Mouse (Mus musculus) hindbrain, postnatal 0 days (tissue): ENCODE results near the gene Rnf130. TPM values are rescaled to one million over a fixed set of nuclear protein-coding genes. Genes with fewer than 3 reads are reported as not detected.
"Not testable (repeated sequence)": the region's sequence is repeated elsewhere in the genome, so short reads cannot be mapped to it uniquely, and the experiment has no call there.

Experiments used
- ATAC-seq: fragments of 200-750 bp; cut with Nextera tagmentation; 2 replicates; pipeline ENCODE4 v1.8.0; 2017; ENCODE audit warnings: mild to moderate bottlenecking, moderate TSS enrichment, moderate library complexity
- DNase-seq: peaks from one replicate; pipeline ENCODE4 v3.0.0-alpha.2; 2015; ENCODE audit warnings: low spot score
- H3K27ac ChIP-seq: fragments of 300-500 bp; sonication (generic); 2 replicates; pipeline ENCODE4 v1.5.1; 2014; ENCODE audit warnings: mild to moderate bottlenecking
- H3K27me3 ChIP-seq: fragments of 300-500 bp; sonication (generic); 2 replicates; pipeline ENCODE4 v1.6.1; 2014; ENCODE audit warnings: low read length, mixed read lengths; ENCODE audit not compliant: insufficient read depth
- H3K36me3 ChIP-seq: fragments of 300-500 bp; sonication (generic); 2 replicates; pipeline ENCODE4 v1.6.1; 2014; ENCODE audit warnings: low read length, mixed read lengths; ENCODE audit not compliant: insufficient read depth
- H3K4me1 ChIP-seq: fragments of 300-500 bp; sonication (generic); 2 replicates; pipeline ENCODE4 v1.6.1; 2014; ENCODE audit warnings: antibody characterized with exemption, low read length, mixed read lengths; ENCODE audit not compliant: insufficient read depth
- H3K4me2 ChIP-seq: fragments of 300-500 bp; sonication (generic); 2 replicates; pipeline ENCODE4 v1.6.1; 2014; ENCODE audit warnings: low read depth, mild to moderate bottlenecking, low read length, moderate library complexity, mixed read lengths
- H3K4me3 ChIP-seq: fragments of 300-500 bp; sonication (generic); 2 replicates; pipeline ENCODE4 v1.5.1; 2014; ENCODE audit warnings: low read length
- H3K9ac ChIP-seq: fragments of 300-500 bp; sonication (generic); replicated peaks from 2 replicates; pipeline ENCODE4 v1.6.1; 2014; ENCODE audit warnings: mild to moderate bottlenecking, low read length, moderate library complexity, mixed read lengths
- H3K9me3 ChIP-seq: fragments of 300-500 bp; sonication (generic); 2 replicates; pipeline ENCODE4 v1.6.1; 2016; ENCODE audit warnings: low read length, mixed read lengths
- CTCF ChIP-seq: IDR thresholded peaks from 2 replicates; pipeline ENCODE4 v1.5.1; 2016; ENCODE audit warnings: antibody characterized with exemption, control low read depth, low read depth
- WGBS: fragments of 180-500 bp; shearing (Covaris S2); extraction: QIAGEN DNeasy Blood & Tissue Kit; methylation state at CpG from one replicate; pipeline ENCODE4 v1.1.7; 2014; 5-methylcytosine and 5-hydroxymethylcytosine counted together
- polyA plus RNA-seq: library from polyadenylated mRNA; unstranded; fragments of >200 nt; fragmentation: Nextera tagmentation; extraction: Ambion mirVana; gene quantifications from 2 replicates; pipeline ENCODE4 v1.2.1, GENCODE M21; 2015
- total RNA-seq: library from RNA; depleted of rRNA; stranded (reverse); fragments of >200 nt; gene quantifications from 2 replicates; pipeline ENCODE4 v1.2.3, GENCODE M21; 2014

The Rnf130 gene
- total and polyA plus RNA-seq, 2 experiments from 2014 or later = 60.6 to 73.2 TPM

DNA sequence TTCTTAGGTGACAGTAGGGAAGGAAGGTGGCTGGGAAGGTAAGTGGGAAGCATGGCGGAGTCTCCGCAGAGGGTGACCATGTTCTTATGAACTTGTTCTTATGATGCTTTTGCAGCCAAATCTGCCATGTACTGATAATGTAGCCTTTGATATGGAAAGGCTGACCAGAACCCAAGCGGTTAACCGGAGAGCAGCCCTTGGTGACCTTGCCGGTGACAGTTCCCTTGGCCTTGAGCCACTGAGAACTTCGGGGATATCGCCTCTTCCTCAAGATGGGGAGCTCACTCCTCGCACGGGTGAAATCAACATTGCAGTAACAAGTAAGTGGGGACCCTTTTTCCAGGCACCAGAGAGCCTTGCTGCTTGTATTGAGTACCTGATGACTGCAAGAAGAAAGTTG, 70.5 kb downstream of the Rnf130 start:
- ATAC-seq = no peak
- H3K36me3 ChIP-seq = peaks cover 15% of the 10 kb centered on the region; the same call in 1 of the 2 replicates
- WGBS = 88% methylated on average over 9 of the region's 9 CpGs

DNA sequence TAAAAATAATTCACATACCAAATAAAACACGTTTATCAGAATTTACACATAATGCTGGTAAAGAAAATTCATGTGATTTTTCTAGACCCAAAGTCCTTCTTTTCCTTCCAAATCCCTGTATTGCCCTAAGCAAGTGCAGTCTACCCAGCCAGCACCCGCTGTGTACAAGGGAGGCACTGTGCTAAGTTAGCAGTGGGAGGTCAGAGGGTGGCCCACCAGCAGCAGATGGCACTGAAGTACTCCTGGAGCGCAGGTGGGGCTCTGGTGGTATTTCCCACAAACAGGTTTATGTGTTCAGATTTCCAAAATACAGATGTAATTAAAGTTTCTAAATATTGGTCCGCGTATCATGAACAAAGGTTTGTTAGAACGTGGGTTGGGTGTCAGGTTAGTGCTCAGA, 71.9 kb downstream of the Rnf130 start:
- Histone ChIP-seq H3K9me3 (no peaks in the 10 kb centered on the region), H3K27me3 (no peaks in the 10 kb centered on the region), H3K4me3 (no peak overlapping the region), H3K4me1 (no peaks in the 10 kb centered on the region), H3K36me3 (peaks cover 15% of the 10 kb centered on the region; the same call in 1 of the 2 replicates), H3K9ac (no peak overlapping the region), H3K4me2 (no peak overlapping the region), H3K27ac (no peak overlapping the region)
- ATAC-seq (no peak), DNase-seq (no peak)
- no peak for TF ChIP-seq CTCF
- WGBS = 92% methylated on average over 6 of the region's 6 CpGs

More for the DNA sequence above, 70.5 kb downstream of the Rnf130 start:
- Histone ChIP-seq H3K9me3 (no peaks in the 10 kb centered on the region), H3K27me3 (no peaks in the 10 kb centered on the region), H3K4me3 (no peak overlapping the region), H3K9ac (no peak overlapping the region), H3K4me2 (no peak overlapping the region), H3K27ac (no peak overlapping the region), H3K4me1 (peaks cover 7% of the 10 kb centered on the region; the same call in 1 of the 2 replicates)
- TF ChIP-seq CTCF = no peak
- DNase-seq = no peak

DNA sequence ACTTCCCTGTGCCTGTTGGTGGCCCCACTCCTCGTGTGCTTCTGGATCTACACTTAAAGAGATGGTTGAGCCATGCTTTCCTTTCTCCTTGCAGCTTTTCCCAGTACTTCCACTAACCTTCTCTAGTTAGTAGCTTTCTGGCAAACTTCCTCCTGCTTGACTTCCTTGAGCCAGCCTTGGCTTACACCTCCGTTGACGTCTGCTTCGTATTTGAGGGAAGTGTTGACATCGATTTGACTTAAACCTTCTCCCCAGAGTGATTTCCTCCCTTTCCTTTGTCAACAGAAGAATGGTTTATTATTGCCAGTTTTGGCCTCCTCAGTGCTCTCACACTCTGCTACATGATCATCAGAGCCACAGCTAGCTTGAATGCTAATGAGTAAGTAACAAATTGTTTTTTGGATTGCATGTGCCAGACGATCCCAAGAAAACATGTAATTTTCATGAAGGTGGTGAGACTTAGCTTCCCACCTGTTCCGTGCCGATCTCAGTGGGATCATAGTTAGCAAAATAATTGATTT, 73.9 kb downstream of the Rnf130 start:
- H3K4me3 ChIP-seq = no peak overlapping the region
- peak overlapping the region; percentile 28; the same call in 1 of the 2 replicates for H3K27ac ChIP-seq
- TF ChIP-seq CTCF = no peak
- H3K4me1 ChIP-seq = no peaks in the 10 kb centered on the region
- no peak overlapping the region for H3K4me2 ChIP-seq
- DNase-seq (no peak), ATAC-seq (no peak)
- H3K9ac ChIP-seq = no peak overlapping the region
- WGBS = 69% methylated on average over 8 of the region's 8 CpGs
- no peaks in the 10 kb centered on the region for H3K9me3 ChIP-seq
- no peaks in the 10 kb centered on the region for H3K27me3 ChIP-seq
- H3K36me3 ChIP-seq = peaks cover 10% of the 10 kb centered on the region; the same call in 1 of the 2 replicates

DNA sequence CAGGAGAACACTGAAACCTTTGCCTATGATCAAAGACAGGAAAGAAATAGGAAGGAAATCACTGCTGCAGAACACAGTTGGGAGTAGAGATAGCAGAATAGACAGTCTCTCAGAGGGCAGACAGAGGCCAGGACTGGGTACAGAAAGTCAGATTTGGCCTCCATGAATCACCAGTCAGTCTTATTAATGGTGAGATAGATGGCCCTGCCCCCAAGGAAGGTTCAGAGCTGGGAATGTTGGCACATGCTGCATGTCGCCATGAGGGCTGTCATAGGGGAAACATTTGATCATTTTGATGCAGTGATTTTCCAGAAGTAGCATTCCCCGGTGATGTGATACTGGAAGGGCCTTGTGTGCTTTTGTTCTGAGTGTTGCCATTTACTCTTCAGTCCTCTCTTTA, 74.5 kb downstream of the Rnf130 start:
- H3K27me3 ChIP-seq = no peaks in the 10 kb centered on the region
- H3K4me3 ChIP-seq = no peak overlapping the region
- H3K9ac ChIP-seq = no peak overlapping the region
- no peaks in the 10 kb centered on the region for H3K4me1 ChIP-seq
- H3K27ac ChIP-seq = peak overlapping the region; percentile 36; the same call in 1 of the 2 replicates
- WGBS = 84% methylated on average over 2 of the region's 2 CpGs
- peaks cover 9% of the 10 kb centered on the region; the same call in 1 of the 2 replicates for H3K36me3 ChIP-seq
- H3K4me2 ChIP-seq = no peak overlapping the region
- no peak for DNase-seq
- ATAC-seq = no peak
- TF ChIP-seq CTCF = no peak
- no peaks in the 10 kb centered on the region for H3K9me3 ChIP-seq

DNA sequence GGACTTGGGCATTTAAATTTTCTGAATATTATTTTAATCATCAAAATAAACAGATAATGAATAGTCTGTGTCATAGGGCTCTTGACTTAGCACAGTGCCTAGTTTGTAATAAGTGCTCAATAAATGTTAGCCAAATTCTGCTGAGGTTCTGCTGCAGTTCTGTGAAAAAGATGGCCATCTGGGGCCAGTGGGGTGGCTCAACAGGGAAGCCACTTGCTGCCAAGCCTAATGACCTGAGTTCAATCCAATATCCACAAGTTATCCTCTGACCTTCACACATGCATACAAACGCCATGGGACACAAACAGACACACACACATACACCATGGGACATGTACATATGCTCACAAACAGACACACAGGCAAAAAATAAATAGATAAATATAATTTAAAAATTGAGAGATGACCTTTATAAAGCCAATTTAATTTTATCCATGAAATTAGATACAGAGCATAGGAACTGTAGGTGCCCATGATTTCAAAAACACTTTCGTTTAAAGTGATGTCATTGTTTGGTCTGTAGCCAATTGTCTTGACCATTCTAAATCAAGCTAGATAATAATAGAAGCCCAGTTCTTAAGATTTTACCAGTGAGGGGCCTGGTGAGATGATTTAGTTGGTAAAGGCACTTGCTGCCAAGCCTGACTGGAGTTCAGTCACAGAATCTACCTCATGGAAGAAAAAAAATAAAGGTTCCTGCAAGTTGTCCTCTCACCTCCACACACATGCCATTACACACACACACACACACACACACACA, 75.6 kb downstream of the Rnf130 start:
- Histone ChIP-seq H3K4me3 (no peak overlapping the region), H3K4me1 (no peaks in the 10 kb centered on the region), H3K9me3 (no peaks in the 10 kb centered on the region), H3K27ac (peak overlapping the region; percentile 36; the same call in 1 of the 2 replicates), H3K4me2 (no peak overlapping the region), H3K36me3 (peaks cover 9% of the 10 kb centered on the region), H3K27me3 (no peaks in the 10 kb centered on the region), H3K9ac (no peak overlapping the region)
- DNase-seq (peak; percentile 43), ATAC-seq (peak; percentile 67)
- 58% methylated on average over 2 of the region's 2 CpGs for WGBS
- TF ChIP-seq CTCF = no peak

DNA sequence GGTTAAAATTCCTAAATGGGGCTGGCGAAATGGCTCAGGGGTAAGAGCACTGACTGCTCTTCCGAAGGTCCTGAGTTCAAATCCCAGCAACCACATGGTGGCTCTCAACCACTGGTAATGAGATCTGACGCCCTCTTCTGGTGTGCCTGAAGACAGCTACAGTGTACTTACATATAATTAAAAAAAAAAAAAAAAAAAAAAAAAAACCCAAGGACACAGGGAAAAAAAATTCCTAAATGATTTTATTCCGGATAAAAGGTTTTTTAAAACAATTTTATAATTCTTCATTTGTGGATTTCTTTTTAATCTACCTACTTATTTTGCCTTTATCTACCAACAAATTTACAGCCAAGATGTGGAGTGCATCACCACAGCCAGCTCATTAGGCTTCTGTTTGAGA, 76.8 kb downstream of the Rnf130 start:
- H3K4me1 ChIP-seq, H3K9me3 ChIP-seq, H3K4me2 ChIP-seq, H3K27ac ChIP-seq, H3K36me3 ChIP-seq, DNase-seq, H3K27me3 ChIP-seq, H3K4me3 ChIP-seq, H3K9ac ChIP-seq, ATAC-seq: not testable (repeated sequence)
- 95% methylated on average over 4 of the region's 4 CpGs for WGBS

DNA sequence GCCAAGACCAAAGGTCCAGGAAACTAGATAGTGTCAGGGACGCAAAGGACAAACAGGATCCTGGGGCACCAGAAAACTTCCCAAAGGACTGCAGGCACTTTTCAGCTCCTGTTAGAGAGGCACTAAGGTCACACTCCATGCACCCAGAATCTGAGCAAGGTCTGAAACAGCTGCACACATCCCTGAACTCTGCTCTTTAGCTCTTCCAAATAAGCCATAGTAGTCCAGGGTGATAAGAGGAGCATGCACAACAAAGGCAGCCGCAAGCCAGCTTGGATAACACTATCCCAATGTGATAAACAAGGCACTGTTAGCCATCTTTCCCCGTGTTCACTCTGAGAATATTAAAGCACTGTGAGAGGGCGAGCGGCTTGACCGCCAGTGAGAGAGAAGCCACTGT, 78.9 kb downstream of the Rnf130 start:
- H3K4me2 ChIP-seq = no peak overlapping the region
- ATAC-seq (no peak), DNase-seq (no peak)
- H3K9me3 ChIP-seq = no peaks in the 10 kb centered on the region
- 80% methylated on average over 6 of the region's 6 CpGs for WGBS
- no peaks in the 10 kb centered on the region for H3K4me1 ChIP-seq
- peaks cover 3% of the 10 kb centered on the region; the same call in 1 of the 2 replicates for H3K36me3 ChIP-seq
- TF ChIP-seq CTCF = no peak
- no peak overlapping the region for H3K9ac ChIP-seq
- no peaks in the 10 kb centered on the region for H3K27me3 ChIP-seq
- no peak overlapping the region for H3K4me3 ChIP-seq
- H3K27ac ChIP-seq = 0 out of 2 replicates have a peak overlapping the region, but pooled peaks have one; percentile 54
